Mouse (Mus musculus) limb, embryonic 14.5 days (tissue): ENCODE results near the gene Med21. TPM values are rescaled to one million over a fixed set of nuclear protein-coding genes. Genes with fewer than 3 reads are reported as not detected.

Experiments used
- ATAC-seq: fragments of 200-750 bp; cut with Nextera tagmentation; 2 replicates; pipeline ENCODE4 v1.8.0; 2017; ENCODE audit warnings: low read depth, moderate number of reproducible peaks, moderate TSS enrichment; ENCODE audit not compliant: low FRiP score
- DNase-seq: peaks from one replicate; pipeline ENCODE4 v3.0.0-alpha.2; 2015; ENCODE audit warnings: low spot score
- H3K27ac ChIP-seq: fragments of 300-500 bp; sonication (generic); replicated peaks from 2 replicates; pipeline ENCODE4 v1.5.1; 2014; ENCODE audit warnings: low read depth, mild to moderate bottlenecking, low read length, moderate library complexity, mixed read lengths
- H3K27me3 ChIP-seq: fragments of 300-500 bp; sonication (generic); 2 replicates; pipeline ENCODE4 v1.6.1; 2014; ENCODE audit warnings: low read length, mixed read lengths; ENCODE audit not compliant: control insufficient read depth, insufficient read depth
- H3K36me3 ChIP-seq: fragments of 300-500 bp; sonication (generic); 2 replicates; pipeline ENCODE4 v1.6.1; 2014; ENCODE audit warnings: mild to moderate bottlenecking, low read length, moderate library complexity, mixed read lengths; ENCODE audit not compliant: control insufficient read depth, insufficient read depth
- H3K4me1 ChIP-seq: fragments of 300-500 bp; sonication (generic); 2 replicates; pipeline ENCODE4 v1.6.1; 2014; ENCODE audit warnings: antibody characterized with exemption, low read length, mixed read lengths; ENCODE audit not compliant: control insufficient read depth, insufficient read depth
- H3K4me2 ChIP-seq: fragments of 300-500 bp; sonication (generic); replicated peaks from 2 replicates; pipeline ENCODE4 v1.6.1; 2014; ENCODE audit warnings: low read depth, mild to moderate bottlenecking, low read length, moderate library complexity; ENCODE audit not compliant: severe bottlenecking
- H3K4me3 ChIP-seq: fragments of 300-500 bp; sonication (generic); replicated peaks from 2 replicates; pipeline ENCODE4 v1.5.1; 2014; ENCODE audit warnings: low read length
- H3K9ac ChIP-seq: fragments of 300-500 bp; sonication (generic); 2 replicates; pipeline ENCODE4 v1.6.1; 2014; ENCODE audit warnings: mild to moderate bottlenecking, low read depth, low read length, moderate library complexity; ENCODE audit not compliant: severe bottlenecking
- H3K9me3 ChIP-seq: fragments of 300-500 bp; sonication (generic); 2 replicates; pipeline ENCODE4 v1.6.1; 2016; ENCODE audit warnings: low read length; ENCODE audit not compliant: control insufficient read depth
- POLR2A ChIP-seq: fragments of 200-500 bp; IDR thresholded peaks from 2 replicates; pipeline ENCODE4 v1.8.0; 2012; ENCODE audit warnings: inconsistent platforms, mild to moderate bottlenecking, moderate library complexity, borderline replicate concordance; ENCODE audit not compliant: insufficient read depth, insufficient read length; ENCODE audit errors: extremely low read depth
- WGBS: fragments of 180-500 bp; shearing (Covaris S2); extraction: QIAGEN DNeasy Blood & Tissue Kit; methylation state at CpG from one replicate; pipeline ENCODE4 v1.1.7; 2014; 5-methylcytosine and 5-hydroxymethylcytosine counted together
- polyA plus RNA-seq, 2 experiments: library from polyadenylated mRNA; depleted of rRNA in 1 of 2; stranded (reverse) in 1 of 2; unstranded in 1 of 2; fragments of >200 nt; fragmentation: Nextera tagmentation in 1 of 2; extraction: Ambion mirVana in 1 of 2; gene quantifications; 2 replicates each; pipeline versions ENCODE4 v1.2.1 to v1.2.3; 2012 to 2014

The Med21 gene
- polyA plus RNA-seq, 2 experiments, result 116 to 141 TPM

GRCm38 (mm10) chr6:146653197-146653596, 10.8 kb downstream of the Med21 start:
- DNase-seq (no peak), ATAC-seq (no peak)
- no peaks in the 10 kb centered on the region for H3K4me1 ChIP-seq
- 70% methylated on average over 3 of the region's 3 CpGs for WGBS
- no peak overlapping the region for H3K4me3 ChIP-seq
- no peak for TF ChIP-seq POLR2A
- peaks cover 27% of the 10 kb centered on the region for H3K36me3 ChIP-seq
- H3K4me2 ChIP-seq, result no peak overlapping the region
- H3K9ac ChIP-seq, result no peak overlapping the region
- no peak overlapping the region for H3K27ac ChIP-seq
- no peaks in the 10 kb centered on the region for H3K9me3 ChIP-seq
- no peaks in the 10 kb centered on the region for H3K27me3 ChIP-seq

GRCm38 (mm10) chr6:146660591-146660990, 18.2 kb downstream of the Med21 start:
- no peak for ATAC-seq
- no peak overlapping the region for H3K9ac ChIP-seq
- no peaks in the 10 kb centered on the region for H3K36me3 ChIP-seq
- WGBS, result 59% methylated on average over 2 of the region's 2 CpGs
- no peak overlapping the region for H3K27ac ChIP-seq
- no peak overlapping the region for H3K4me3 ChIP-seq
- H3K27me3 ChIP-seq, result no peaks in the 10 kb centered on the region
- no peak overlapping the region for H3K4me2 ChIP-seq
- TF ChIP-seq POLR2A, result no peak
- H3K4me1 ChIP-seq, result no peaks in the 10 kb centered on the region
- H3K9me3 ChIP-seq, result no peaks in the 10 kb centered on the region
- DNase-seq, result peak; percentile 53

DNA sequence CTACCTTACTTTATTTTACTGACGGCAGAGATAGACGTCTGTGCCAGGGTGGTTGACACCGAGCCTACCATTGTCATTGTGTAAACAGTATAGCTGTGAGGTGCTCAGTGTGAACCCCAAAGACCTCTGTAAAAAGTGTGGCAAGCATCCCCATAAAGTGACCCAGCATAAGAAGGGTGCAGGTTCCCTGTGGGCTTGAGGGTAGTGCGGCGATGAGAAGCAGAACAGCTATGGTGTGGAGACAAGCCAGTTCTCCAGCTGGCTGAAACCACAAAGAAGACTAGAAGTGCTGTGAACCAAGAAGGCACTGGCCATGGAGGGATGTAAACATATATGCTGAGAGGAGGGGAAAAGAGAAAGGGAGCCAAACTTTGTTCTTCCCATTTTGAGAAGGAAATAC, 19.3 kb downstream of the Med21 start:
- H3K36me3 ChIP-seq, result no peaks in the 10 kb centered on the region
- H3K4me1 ChIP-seq, result no peaks in the 10 kb centered on the region
- TF ChIP-seq POLR2A, result no peak
- DNase-seq, result no peak
- no peaks in the 10 kb centered on the region for H3K27me3 ChIP-seq
- WGBS, result 84% methylated on average over 5 of the region's 5 CpGs
- no peak overlapping the region for H3K4me2 ChIP-seq
- no peak overlapping the region for H3K4me3 ChIP-seq
- H3K9ac ChIP-seq, result no peak overlapping the region
- no peak for ATAC-seq
- no peaks in the 10 kb centered on the region for H3K9me3 ChIP-seq
- no peak overlapping the region for H3K27ac ChIP-seq

DNA sequence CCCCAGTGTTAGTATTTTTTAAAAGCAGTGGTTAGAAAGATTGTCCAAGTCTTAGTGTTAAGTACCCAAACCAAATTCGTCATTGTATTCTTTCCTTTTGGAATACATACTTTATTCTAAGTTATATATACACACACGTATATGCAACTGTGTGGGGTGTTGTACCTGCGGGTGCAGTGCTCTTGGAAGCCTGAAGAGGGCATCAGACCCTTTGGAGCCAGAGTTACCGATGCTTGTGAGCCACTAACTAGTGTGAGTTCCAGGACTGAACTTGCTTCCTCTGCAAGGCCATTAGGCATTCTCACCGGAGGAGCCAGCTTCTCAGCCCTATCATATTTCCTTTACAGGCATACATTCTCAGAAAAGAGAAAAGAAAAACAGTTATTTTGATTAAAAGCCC, 20.3 kb downstream of the Med21 start:
- Histone ChIP-seq H3K27me3 (no peaks in the 10 kb centered on the region), H3K4me2 (no peak overlapping the region), H3K27ac (no peak overlapping the region), H3K9me3 (no peaks in the 10 kb centered on the region), H3K4me1 (no peaks in the 10 kb centered on the region), H3K36me3 (no peaks in the 10 kb centered on the region), H3K4me3 (no peak overlapping the region), H3K9ac (no peak overlapping the region)
- WGBS, result 26% methylated on average over 5 of the region's 5 CpGs
- no peak for TF ChIP-seq POLR2A
- DNase-seq (peak; percentile 38), ATAC-seq (no peak)

- H3K4me1 ChIP-seq, result no peaks in the 10 kb centered on the region
- H3K4me2 ChIP-seq, result no peak overlapping the region
- H3K9ac ChIP-seq, result no peak overlapping the region
- ATAC-seq (no peak), DNase-seq (no peak)
- no peak overlapping the region for H3K27ac ChIP-seq
- no peaks in the 10 kb centered on the region for H3K36me3 ChIP-seq
- no peaks in the 10 kb centered on the region for H3K27me3 ChIP-seq
- WGBS, result 80% methylated on average over 5 of the region's 5 CpGs
- H3K9me3 ChIP-seq, result no peaks in the 10 kb centered on the region
- H3K4me3 ChIP-seq, result no peak overlapping the region
- no peak for TF ChIP-seq POLR2A
Measured at GRCm38 (mm10) chr6:146664116-146664515, 21.8 kb downstream of the Med21 start.

DNA sequence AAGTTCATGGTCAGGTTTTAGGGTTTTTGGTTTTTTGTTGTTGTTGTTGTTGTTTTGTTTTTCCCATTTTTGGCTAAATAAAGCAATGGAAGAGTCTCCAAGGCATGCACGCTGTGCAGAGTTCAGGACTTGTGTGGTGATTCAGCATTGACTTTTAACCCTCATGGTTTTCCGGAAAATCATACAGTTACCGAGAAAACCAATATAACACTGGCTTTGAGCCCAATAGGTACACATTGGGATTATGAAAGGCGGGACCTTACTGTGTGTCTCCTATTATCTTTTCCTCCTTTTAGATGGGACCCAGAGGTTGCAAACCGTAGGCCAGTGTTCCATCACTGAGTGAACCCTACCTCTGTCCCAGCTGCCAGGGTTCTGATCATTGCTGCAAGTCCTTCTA, 22.6 kb downstream of the Med21 start:
- 86% methylated on average over 5 of the region's 5 CpGs for WGBS
- DNase-seq (no peak), ATAC-seq (no peak)
- Histone ChIP-seq H3K36me3 (no peaks in the 10 kb centered on the region), H3K9ac (no peak overlapping the region), H3K4me3 (no peak overlapping the region), H3K4me1 (no peaks in the 10 kb centered on the region), H3K27ac (no peak overlapping the region), H3K27me3 (no peaks in the 10 kb centered on the region), H3K4me2 (no peak overlapping the region), H3K9me3 (no peaks in the 10 kb centered on the region)
- TF ChIP-seq POLR2A, result no peak
